10 mouse cellular contexts compared by ENCODE assay signal in the genomic region with DNA sequence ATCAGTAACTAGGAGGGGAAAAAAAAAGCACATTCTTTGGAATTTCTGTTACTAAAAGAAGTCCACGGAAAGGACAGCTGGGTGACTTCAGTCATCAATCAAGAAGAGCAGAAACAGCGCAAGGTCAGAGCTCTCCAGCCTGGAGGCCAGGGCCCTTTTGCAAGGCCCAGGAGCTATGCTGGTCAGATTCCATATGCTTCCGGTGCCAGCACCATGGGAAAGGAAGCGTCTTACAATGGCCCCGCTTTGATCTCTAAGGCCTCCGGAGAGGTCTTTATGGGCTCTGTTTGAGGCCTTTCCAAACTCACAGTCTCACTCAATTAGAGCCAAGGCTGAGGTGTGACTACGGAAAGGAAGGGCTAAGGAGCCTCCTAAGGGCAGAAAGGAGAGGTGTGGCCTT. TPM values are rescaled to one million over a fixed set of nuclear protein-coding genes. Genes with fewer than 3 reads are reported as not detected.
DNase-seq lines count a peak whose midpoint lies in the region; ATAC-seq and TF ChIP-seq lines count a peak whose summit lies in the region.
"Had no signal": no experiment of that assay in that cellular context is flagged by ENCODE, and none has a peak within 500 bp of the region (broad histone marks: within the 10 kb centered on the region; RNA-seq: fewer than 3 reads in every experiment).

No protein-coding gene starts in this region.

- no peak overlapping the region for H3K4me2 ChIP-seq in forebrain, embryonic 11.5 days (ENCODE audit: low read depth, low read length, severe bottlenecking)
- H3K4me2 ChIP-seq in heart, postnatal 0 days (ENCODE audit: low read depth, low read length) = no peak overlapping the region
- no peak overlapping the region for H3K4me2 ChIP-seq in limb, embryonic 11.5 days (ENCODE audit: low read depth, severe bottlenecking)
- H3K4me2 ChIP-seq: hindbrain, embryonic 15.5 days; liver, embryonic 12.5 days had no signal

- WGBS in forebrain, embryonic 10.5 days = 58% methylated on average over 7 of the region's 7 CpGs
- WGBS in forebrain, embryonic 11.5 days = 53% methylated on average over 7 of the region's 7 CpGs
- WGBS in heart, postnatal 0 days = 43% methylated on average over 7 of the region's 7 CpGs
- WGBS in limb, embryonic 11.5 days = 7% methylated on average over 7 of the region's 7 CpGs

- TF ChIP-seq CTCF in heart, postnatal 0 days (IDR thresholded peaks at IDR 0.05; ENCODE audit: low read depth) = no peak

- no peak for ATAC-seq in forebrain, embryonic 11.5 days (replicated peaks; ENCODE audit: low FRiP score)
- ATAC-seq in heart, postnatal 0 days (ENCODE audit: insufficient read depth, low read depth) = no peak
- no peak for ATAC-seq in limb, embryonic 11.5 days (ENCODE audit: insufficient number of reproducible peaks, low FRiP score, low TSS enrichment, low read depth)
- ATAC-seq: liver, embryonic 12.5 days had no signal

- TF ChIP-seq EP300 in heart, postnatal 0 days (IDR thresholded peaks at IDR 0.05; ENCODE audit: low read depth) = no peak

- peaks cover 8% of the 10 kb centered on the region for H3K36me3 ChIP-seq in forebrain, embryonic 10.5 days (replicated peaks)
- H3K36me3 ChIP-seq in forebrain, embryonic 11.5 days (ENCODE audit: control insufficient read depth, insufficient read depth, low read length) = no peaks in the 10 kb centered on the region
- peaks cover 37% of the 10 kb centered on the region for H3K36me3 ChIP-seq in heart, postnatal 0 days (replicated peaks; ENCODE audit: control insufficient read depth, insufficient read depth, low read length)
- no peaks in the 10 kb centered on the region; the same call in 1 of the 2 replicates for H3K36me3 ChIP-seq in limb, embryonic 11.5 days (ENCODE audit: control insufficient read depth, insufficient read depth, low read length)

- no peak for DNase-seq in forebrain, embryonic 10.5 days (ENCODE audit: extremely low spot score, low spot score)
- no peak for DNase-seq in forebrain, embryonic 11.5 days (ENCODE audit: low spot score)
- DNase-seq in adrenal gland, postnatal 25 days = peak; percentile 71
- DNase-seq in heart, postnatal 0 days (ENCODE audit: low spot score) = no peak
- DNase-seq in limb, embryonic 11.5 days (ENCODE audit: low spot score) = peak; percentile 55
- DNase-seq in layer of hippocampus, adult 11-12 months (ENCODE audit: low spot score) = no peak
- DNase-seq in retina, postnatal 1 day = no peak
- DNase-seq in c-Kit-positive CD71-positive TER-119-positive erythroid progenitor cells, embryonic 14.5 days (ENCODE audit: low spot score) = no peak

- H3K9ac ChIP-seq in forebrain, embryonic 11.5 days (ENCODE audit: low read length) = no peak overlapping the region
- no peak overlapping the region for H3K9ac ChIP-seq in heart, postnatal 0 days (replicated peaks; ENCODE audit: low read depth, low read length)
- no peak overlapping the region for H3K9ac ChIP-seq in limb, embryonic 11.5 days (ENCODE audit: low read length)
- H3K9ac ChIP-seq: hindbrain, embryonic 15.5 days; liver, embryonic 12.5 days had no signal

- no peak overlapping the region for H3K4me3 ChIP-seq in forebrain, embryonic 10.5 days
- no peak overlapping the region for H3K4me3 ChIP-seq in forebrain, embryonic 11.5 days (ENCODE audit: low read depth, low read length)
- H3K4me3 ChIP-seq in heart, postnatal 0 days (ENCODE audit: low read depth, low read length) = no peak overlapping the region
- no peak overlapping the region for H3K4me3 ChIP-seq in limb, embryonic 11.5 days (ENCODE audit: low read depth, low read length)
- H3K4me3 ChIP-seq: hindbrain, embryonic 15.5 days; liver, embryonic 12.5 days had no signal

- H3K4me1 ChIP-seq in forebrain, embryonic 10.5 days = peaks cover 48% of the 10 kb centered on the region
- no peaks in the 10 kb centered on the region for H3K4me1 ChIP-seq in forebrain, embryonic 11.5 days (replicated peaks; ENCODE audit: control insufficient read depth, insufficient read depth, low read length)
- H3K4me1 ChIP-seq in heart, postnatal 0 days (ENCODE audit: control insufficient read depth, insufficient read depth) = peaks cover 12% of the 10 kb centered on the region
- H3K4me1 ChIP-seq in limb, embryonic 11.5 days (ENCODE audit: control insufficient read depth, insufficient read depth, low read length) = peaks cover 9% of the 10 kb centered on the region

- no peaks in the 10 kb centered on the region for H3K9me3 ChIP-seq in forebrain, embryonic 10.5 days
- no peaks in the 10 kb centered on the region for H3K9me3 ChIP-seq in forebrain, embryonic 11.5 days (ENCODE audit: control insufficient read depth, low read length)
- no peaks in the 10 kb centered on the region for H3K9me3 ChIP-seq in heart, postnatal 0 days (replicated peaks; ENCODE audit: control insufficient read depth, low read length)
- H3K9me3 ChIP-seq in limb, embryonic 11.5 days (ENCODE audit: control insufficient read depth, low read length) = no peaks in the 10 kb centered on the region
- H3K9me3 ChIP-seq: hindbrain, embryonic 15.5 days; liver, embryonic 12.5 days had no signal

- H3K27ac ChIP-seq in forebrain, embryonic 10.5 days = peak overlapping the region; percentile 30; the same call in 1 of the 2 replicates
- no peak overlapping the region for H3K27ac ChIP-seq in forebrain, embryonic 11.5 days (ENCODE audit: low read depth, low read length)
- peak overlapping the region; percentile 22; the same call in 1 of the 2 replicates for H3K27ac ChIP-seq in heart, postnatal 0 days (ENCODE audit: low read depth)
- no peak overlapping the region; the same call in 1 of the 2 replicates for H3K27ac ChIP-seq in limb, embryonic 11.5 days (replicated peaks; ENCODE audit: low read depth, low read length)
- H3K27ac ChIP-seq: hindbrain, embryonic 15.5 days; liver, embryonic 12.5 days had no signal

- H3K27me3 ChIP-seq in forebrain, embryonic 10.5 days (ENCODE audit: poor library complexity, severe bottlenecking) = peaks cover 11% of the 10 kb centered on the region
- H3K27me3 ChIP-seq in forebrain, embryonic 11.5 days (ENCODE audit: control insufficient read depth, insufficient read depth, low read length) = no peaks in the 10 kb centered on the region
- no peaks in the 10 kb centered on the region for H3K27me3 ChIP-seq in heart, postnatal 0 days (ENCODE audit: control insufficient read depth, insufficient read depth, low read length)
- no peaks in the 10 kb centered on the region for H3K27me3 ChIP-seq in limb, embryonic 11.5 days (ENCODE audit: control insufficient read depth, insufficient read depth, low read length)
- H3K27me3 ChIP-seq: hindbrain, embryonic 15.5 days; liver, embryonic 12.5 days had no signal

RNA-seq across cellular contexts. Expression of a gene that starts 4.6 kb away (rescaled TPM):
- polyA plus RNA-seq in forebrain, embryonic 10.5 days (2016; fragmentation: Nextera tagmentation; extraction: Ambion mirVana) = 9.7 and 9.9 TPM in 2 replicates
- polyA plus RNA-seq in forebrain, embryonic 11.5 days (2014; fragmentation: Nextera tagmentation; extraction: Ambion mirVana) = 8.9 and 9.1 TPM in 2 replicates
- total RNA-seq in adrenal gland, postnatal 25 days (2021) = 39.1 and 65.3 TPM in 2 replicates
- 13.9 and 40.0 TPM in 2 replicates for total RNA-seq in heart, postnatal 0 days (2014; rRNA removed; ENCODE audit: low replicate concordance)
- 6.6 and 7.0 TPM in 2 replicates for polyA plus RNA-seq in heart, postnatal 0 days (2015; fragmentation: Nextera tagmentation; extraction: Ambion mirVana)
- 16.1 and 19.4 TPM in 2 replicates for polyA plus RNA-seq in limb, embryonic 11.5 days (2014; fragmentation: Nextera tagmentation; extraction: Ambion mirVana)

RNA-seq across cellular contexts. Expression of a gene that starts 34.6 kb away (rescaled TPM):
- polyA plus RNA-seq in forebrain, embryonic 10.5 days (2016; fragmentation: Nextera tagmentation; extraction: Ambion mirVana) = 24.2 and 26.3 TPM in 2 replicates
- polyA plus RNA-seq in forebrain, embryonic 11.5 days (2014; fragmentation: Nextera tagmentation; extraction: Ambion mirVana) = 28.2 and 30.7 TPM in 2 replicates
- total RNA-seq in adrenal gland, postnatal 25 days (2021) = 45.8 and 49.5 TPM in 2 replicates
- total RNA-seq in heart, postnatal 0 days (2014; rRNA removed; ENCODE audit: low replicate concordance) = 8.1 and 12.8 TPM in 2 replicates
- 27.2 and 29.1 TPM in 2 replicates for polyA plus RNA-seq in heart, postnatal 0 days (2015; fragmentation: Nextera tagmentation; extraction: Ambion mirVana)
- polyA plus RNA-seq in limb, embryonic 11.5 days (2014; fragmentation: Nextera tagmentation; extraction: Ambion mirVana) = 30.1 and 31.1 TPM in 2 replicates

Comparison
In these comparisons a context has a peak if more than half of its experiments do, and no peak if none do; other contexts are left out.
1. H3K27ac ChIP-seq: peak in forebrain, embryonic 10.5 days (single experiment) and heart, postnatal 0 days (single experiment); none in forebrain, embryonic 11.5 days (single experiment) and limb, embryonic 11.5 days (single experiment).
2. DNase-seq: peak in adrenal gland, postnatal 25 days (single experiment) and limb, embryonic 11.5 days (single experiment); none in forebrain, embryonic 10.5 days (single experiment), forebrain, embryonic 11.5 days (single experiment), heart, postnatal 0 days (single experiment), layer of hippocampus, adult 11-12 months (single experiment), retina, postnatal 1 day (single experiment) and c-Kit-positive CD71-positive TER-119-positive erythroid progenitor cells, embryonic 14.5 days (single experiment).